Mouse (Mus musculus) bone marrow, adult 2 months (tissue): Measurements from ENCODE around the gene Man1a.

Source experiments
- CTCF ChIP-seq: fragments of 200-500 bp; IDR thresholded peaks from 2 replicates; pipeline ENCODE4 v1.5.1; 2011; ENCODE audit warnings: low read length, control low read depth; ENCODE audit not compliant: control insufficient read depth, insufficient read depth
- POLR2A ChIP-seq: fragments of 200-500 bp; IDR thresholded peaks from 2 replicates; pipeline ENCODE4 v1.6.1; 2011; ENCODE audit warnings: low read depth, mild to moderate bottlenecking, control low read depth, low read length, borderline replicate concordance; ENCODE audit not compliant: control insufficient read depth

DNA sequence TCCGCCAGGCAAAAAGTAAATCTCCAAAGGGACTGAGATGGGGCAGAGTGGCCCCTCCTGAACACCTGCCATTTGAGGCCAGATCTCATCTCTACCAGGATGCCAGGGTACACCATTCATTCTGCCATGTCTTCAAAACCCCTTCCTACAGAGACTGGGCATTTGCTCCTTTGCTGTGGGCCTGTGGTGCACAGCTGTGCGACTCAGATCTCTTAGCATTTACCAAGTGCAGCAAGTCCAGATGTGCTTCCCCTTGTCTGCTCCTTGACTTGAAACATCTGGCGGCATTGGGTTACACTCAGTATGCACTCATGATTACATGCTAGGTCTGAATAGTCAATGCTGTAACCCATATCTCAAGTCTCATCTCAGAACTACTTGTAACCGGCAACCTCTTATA lies 28.5 kb downstream of the Man1a start:
- no peak for TF ChIP-seq CTCF
- no peak for TF ChIP-seq POLR2A
